Mouse (Mus musculus): ENCODE results near the gene Rab26.

The Rab26 gene

GRCm38 (mm10) chr17:24507129-24507664 lies 26.8 kb downstream of the Rab26 start:
- no peak for DNase-seq

GRCm38 (mm10) chr17:24506332-24507070 lies 27.5 kb downstream of the Rab26 start:
- no peak for DNase-seq

- DNase-seq, result no peak
These were observed 28.6 kb downstream of the Rab26 start for GRCm38 (mm10) chr17:24505286-24505955.

- no peak for DNase-seq
These were observed 29.9 kb downstream of the Rab26 start for GRCm38 (mm10) chr17:24504085-24504484.

GRCm38 (mm10) chr17:24502208-24502607 lies 31.8 kb downstream of the Rab26 start:
- DNase-seq, result no peak

- no peak for DNase-seq
These were observed 38.0 kb downstream of the Rab26 start for GRCm38 (mm10) chr17:24496026-24496425.

GRCm38 (mm10) chr17:24495443-24495842 lies 38.6 kb downstream of the Rab26 start:
- no peak for DNase-seq

- DNase-seq, result peak; percentile 45
These were observed 39.2 kb downstream of the Rab26 start for GRCm38 (mm10) chr17:24494627-24495335.

GRCm38 (mm10) chr17:24490399-24490798 lies 43.6 kb downstream of the Rab26 start:
- DNase-seq, result no peak

GRCm38 (mm10) chr17:24489265-24490030 lies 44.6 kb downstream of the Rab26 start:
- DNase-seq, result no peak

GRCm38 (mm10) chr17:24488662-24489264 lies 45.2 kb downstream of the Rab26 start:
- DNase-seq, result no peak

- DNase-seq, result no peak
These were observed 45.8 kb downstream of the Rab26 start, which contains the start of gene Caskin1 for GRCm38 (mm10) chr17:24488186-24488661. Gene Caskin1, plus strand, starts transcription at chr17:24488601.

- DNase-seq, result no peak
These were observed 48.7 kb downstream of the Rab26 start for GRCm38 (mm10) chr17:24485090-24485860.

- no peak for DNase-seq
These were observed 50.5 kb downstream of the Rab26 start for GRCm38 (mm10) chr17:24483495-24483894.

GRCm38 (mm10) chr17:24481027-24481815 lies 52.8 kb downstream of the Rab26 start:
- DNase-seq, result no peak

- DNase-seq, result no peak
These were observed 53.7 kb downstream of the Rab26 start for GRCm38 (mm10) chr17:24480201-24480826.

- no peak for DNase-seq
These were observed 54.6 kb downstream of the Rab26 start for GRCm38 (mm10) chr17:24479431-24479830.

- DNase-seq, result peak; percentile 98
These were observed 55.2 kb downstream of the Rab26 start, which contains the start of gene Mlst8 for GRCm38 (mm10) chr17:24478663-24479380. Gene Mlst8, minus strand, starts transcription at chr17:24479078.

- DNase-seq, result no peak
These were observed 55.9 kb downstream of the Rab26 start for GRCm38 (mm10) chr17:24477985-24478600.
